Mouse (Mus musculus): ENCODE measurements at regions not wholly inside any gene's neighbourhood (a gene's known extent, or its start where the extent isn't known, plus 50 kb on each side); places are given as distances from the start of the nearest gene placed in this dataset.
A peak's percentile ranks its signal among the peaks of the same experiment; 100 is the strongest.

DNA sequence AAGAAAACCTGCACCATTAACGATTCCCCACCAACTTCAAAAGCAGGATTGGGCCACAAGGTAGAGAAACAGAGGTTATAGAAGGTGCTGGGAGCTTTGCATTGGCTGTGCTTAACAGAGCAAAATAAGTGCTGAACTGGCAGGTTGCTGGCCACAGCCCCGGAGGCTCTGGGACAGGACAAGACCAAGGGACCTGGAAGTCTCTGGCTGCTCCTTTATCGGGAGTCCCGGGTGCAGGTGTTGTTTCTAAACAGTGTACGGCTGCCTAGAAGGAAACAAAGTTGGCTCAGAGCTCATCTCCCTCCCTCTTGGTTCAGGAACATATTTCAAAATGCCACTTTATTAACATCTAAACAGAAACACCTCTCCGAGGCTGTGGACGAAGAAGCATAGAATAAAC lies 2250.0 kb upstream of the Gm7489 start:
- no peak overlapping the region for H3K4me2 ChIP-seq
- no peaks in the 10 kb centered on the region for H3K4me1 ChIP-seq (replicated peaks; ENCODE audit: control insufficient read depth, insufficient read depth, low read length)
- whole genome bisulfite sequencing = 69% methylated on average over 7 of the region's 7 CpGs
- H3K9ac ChIP-seq (ENCODE audit: low read depth, low read length) = no peak overlapping the region
- no peaks in the 10 kb centered on the region for H3K27me3 ChIP-seq (replicated peaks; ENCODE audit: control insufficient read depth, insufficient read depth, low read length)
- no peaks in the 10 kb centered on the region for H3K9me3 ChIP-seq (ENCODE audit: control insufficient read depth, low read length)
- no peak overlapping the region for H3K27ac ChIP-seq (ENCODE audit: low read depth, low read length)
- ATAC-seq (replicated peaks; ENCODE audit: low FRiP score) (no peak), DNase-seq (ENCODE audit: low spot score) (no peak)
- no peaks in the 10 kb centered on the region for H3K36me3 ChIP-seq (ENCODE audit: control insufficient read depth, insufficient read depth, low read length)
- no peak overlapping the region for H3K4me3 ChIP-seq (ENCODE audit: low read depth, low read length)

DNA sequence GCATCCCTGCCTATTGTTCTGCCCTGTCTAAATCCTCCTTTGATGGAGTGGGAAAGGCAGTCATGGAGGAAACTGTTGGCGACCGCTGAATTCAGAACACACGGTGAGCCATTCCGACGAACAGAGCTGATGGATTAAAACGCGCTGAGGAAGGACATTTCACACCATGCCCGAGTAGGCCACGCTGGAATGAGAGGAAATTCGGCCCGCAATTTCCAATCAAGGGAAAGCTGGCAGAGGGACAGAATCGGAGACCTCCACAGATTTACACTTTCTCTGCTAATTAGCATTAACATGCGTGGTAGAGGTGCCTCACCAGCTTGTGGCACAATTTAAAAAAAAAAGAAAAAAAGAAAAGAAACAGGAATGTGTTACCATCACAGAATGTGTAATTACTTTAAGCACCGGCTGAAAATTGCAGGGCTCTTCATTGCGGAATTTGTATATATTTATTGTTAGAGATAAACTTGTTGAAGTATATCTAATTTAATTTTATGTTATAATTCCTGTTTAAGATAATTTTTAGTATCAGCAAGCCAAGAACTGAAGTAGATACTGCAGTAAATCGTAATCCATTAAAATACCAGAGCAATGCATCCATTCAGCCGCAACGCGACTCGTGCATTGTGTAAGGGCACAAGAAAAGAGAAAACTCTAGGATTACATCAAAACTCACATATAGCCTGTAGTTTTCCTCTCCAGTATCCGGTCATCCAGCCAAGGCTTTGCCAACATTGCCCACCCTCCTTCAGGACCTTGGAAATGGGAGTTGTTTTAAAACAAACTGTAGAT lies 2249.4 kb upstream of the Gm7489 start:
- no peak overlapping the region for H3K4me3 ChIP-seq (ENCODE audit: low read depth, low read length)
- WGBS = 60% methylated on average over 21 of the region's 21 CpGs
- no peaks in the 10 kb centered on the region for H3K27me3 ChIP-seq (replicated peaks; ENCODE audit: control insufficient read depth, insufficient read depth, low read length)
- no peaks in the 10 kb centered on the region for H3K9me3 ChIP-seq (ENCODE audit: control insufficient read depth, low read length)
- no peak overlapping the region for H3K27ac ChIP-seq (ENCODE audit: low read depth, low read length)
- H3K36me3 ChIP-seq (ENCODE audit: control insufficient read depth, insufficient read depth, low read length) = no peaks in the 10 kb centered on the region
- no peak overlapping the region for H3K4me2 ChIP-seq
- no peaks in the 10 kb centered on the region for H3K4me1 ChIP-seq (replicated peaks; ENCODE audit: control insufficient read depth, insufficient read depth, low read length)
- H3K9ac ChIP-seq (ENCODE audit: low read depth, low read length) = no peak overlapping the region
- DNase-seq (ENCODE audit: low spot score) (no peak), ATAC-seq (replicated peaks; ENCODE audit: low FRiP score) (no peak)

DNA sequence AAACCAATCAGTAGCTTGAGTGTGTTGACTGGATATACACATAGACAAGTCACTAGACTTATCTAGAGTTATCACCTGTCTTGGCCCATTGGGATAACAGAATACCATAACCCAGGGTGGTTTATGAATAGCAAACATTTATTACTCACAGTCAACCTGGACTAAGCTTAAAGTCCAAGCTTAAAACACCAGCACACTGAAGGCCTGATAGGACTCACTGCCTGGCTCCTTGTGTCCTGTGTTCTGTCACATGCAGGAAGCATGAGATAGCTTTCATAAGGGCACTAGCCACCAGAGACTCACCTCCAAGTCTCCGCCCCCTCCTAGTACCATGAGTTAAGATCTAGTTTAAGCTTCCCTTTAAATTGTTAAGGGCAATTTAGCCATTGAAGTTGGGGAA lies 2247.1 kb upstream of the Gm7489 start:
- no peak overlapping the region for H3K4me2 ChIP-seq
- DNase-seq (ENCODE audit: low spot score) (no peak), ATAC-seq (replicated peaks; ENCODE audit: low FRiP score) (no peak)
- no peaks in the 10 kb centered on the region for H3K4me1 ChIP-seq (replicated peaks; ENCODE audit: control insufficient read depth, insufficient read depth, low read length)
- no peak overlapping the region for H3K27ac ChIP-seq (ENCODE audit: low read depth, low read length)
- H3K9ac ChIP-seq (ENCODE audit: low read depth, low read length) = no peak overlapping the region
- no peaks in the 10 kb centered on the region for H3K9me3 ChIP-seq (ENCODE audit: control insufficient read depth, low read length)
- no peak overlapping the region for H3K4me3 ChIP-seq (ENCODE audit: low read depth, low read length)
- H3K36me3 ChIP-seq (ENCODE audit: control insufficient read depth, insufficient read depth, low read length) = no peaks in the 10 kb centered on the region
- WGBS = 81% methylated on average over 1 of the region's 1 CpGs
- no peaks in the 10 kb centered on the region for H3K27me3 ChIP-seq (replicated peaks; ENCODE audit: control insufficient read depth, insufficient read depth, low read length)

DNA sequence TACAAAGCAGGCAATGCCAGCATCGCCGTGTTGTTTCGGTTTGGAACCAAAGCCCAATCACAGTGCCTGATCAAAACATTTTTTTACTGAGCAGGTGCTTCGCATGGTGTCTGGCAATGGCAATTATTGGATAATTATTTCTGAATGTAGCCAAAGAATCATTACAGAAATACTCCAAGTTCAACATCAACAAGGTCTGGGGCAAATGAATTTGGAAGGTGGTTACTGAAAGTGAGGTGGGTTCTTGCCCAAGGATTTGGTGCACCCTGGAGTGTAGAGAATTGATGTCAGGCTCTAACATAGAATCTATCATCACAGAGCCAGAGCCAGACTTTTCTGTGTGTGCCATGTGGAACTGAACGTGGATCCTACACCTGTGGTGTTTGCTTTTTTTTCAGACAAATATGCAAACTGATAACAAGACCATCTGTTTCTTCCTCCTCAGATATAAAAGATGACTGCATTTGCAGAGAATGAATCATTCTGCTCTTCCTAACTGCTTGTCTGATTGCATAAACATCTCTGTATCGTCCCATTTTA lies 2240.9 kb upstream of the Gm7489 start:
- no peaks in the 10 kb centered on the region for H3K9me3 ChIP-seq (ENCODE audit: control insufficient read depth, low read length)
- H3K9ac ChIP-seq (ENCODE audit: low read depth, low read length) = no peak overlapping the region
- no peaks in the 10 kb centered on the region for H3K4me1 ChIP-seq (replicated peaks; ENCODE audit: control insufficient read depth, insufficient read depth, low read length)
- H3K4me2 ChIP-seq = no peak overlapping the region
- H3K4me3 ChIP-seq (ENCODE audit: low read depth, low read length) = no peak overlapping the region
- H3K27ac ChIP-seq (ENCODE audit: low read depth, low read length) = no peak overlapping the region
- ATAC-seq (replicated peaks; ENCODE audit: low FRiP score) (no peak), DNase-seq (ENCODE audit: low spot score) (no peak)
- no peaks in the 10 kb centered on the region for H3K27me3 ChIP-seq (replicated peaks; ENCODE audit: control insufficient read depth, insufficient read depth, low read length)
- WGBS = 81% methylated on average over 6 of the region's 6 CpGs
- H3K36me3 ChIP-seq (ENCODE audit: control insufficient read depth, insufficient read depth, low read length) = no peaks in the 10 kb centered on the region

DNA sequence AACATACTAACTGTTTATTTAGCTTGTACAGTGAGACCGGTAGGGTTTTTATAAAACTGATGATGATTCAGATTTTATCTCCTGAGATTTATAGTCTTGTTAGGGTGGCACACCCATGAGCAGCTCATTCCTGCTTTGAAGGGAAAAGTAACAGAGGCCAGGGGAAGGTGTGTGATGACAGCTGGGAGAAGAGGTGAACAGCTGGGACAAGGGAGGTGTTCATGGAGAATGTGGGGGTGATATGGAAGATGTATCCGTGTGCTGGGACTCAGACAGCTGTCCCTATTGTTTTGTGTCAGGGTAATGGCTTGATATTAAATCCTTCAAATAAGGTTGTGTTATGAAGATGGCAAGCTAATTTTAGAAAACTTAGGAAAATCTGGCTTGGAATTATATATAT lies 2238.4 kb upstream of the Gm7489 start:
- H3K4me1 ChIP-seq (replicated peaks; ENCODE audit: control insufficient read depth, insufficient read depth, low read length) = no peaks in the 10 kb centered on the region
- DNase-seq (ENCODE audit: low spot score) (no peak), ATAC-seq (replicated peaks; ENCODE audit: low FRiP score) (no peak)
- H3K9me3 ChIP-seq (ENCODE audit: control insufficient read depth, low read length) = no peaks in the 10 kb centered on the region
- H3K9ac ChIP-seq (ENCODE audit: low read depth, low read length) = no peak overlapping the region
- no peak overlapping the region for H3K4me3 ChIP-seq (ENCODE audit: low read depth, low read length)
- no peak overlapping the region for H3K4me2 ChIP-seq
- H3K36me3 ChIP-seq (ENCODE audit: control insufficient read depth, insufficient read depth, low read length) = no peaks in the 10 kb centered on the region
- 78% methylated on average over 2 of the region's 2 CpGs for WGBS
- no peak overlapping the region for H3K27ac ChIP-seq (ENCODE audit: low read depth, low read length)
- no peaks in the 10 kb centered on the region for H3K27me3 ChIP-seq (replicated peaks; ENCODE audit: control insufficient read depth, insufficient read depth, low read length)

DNA sequence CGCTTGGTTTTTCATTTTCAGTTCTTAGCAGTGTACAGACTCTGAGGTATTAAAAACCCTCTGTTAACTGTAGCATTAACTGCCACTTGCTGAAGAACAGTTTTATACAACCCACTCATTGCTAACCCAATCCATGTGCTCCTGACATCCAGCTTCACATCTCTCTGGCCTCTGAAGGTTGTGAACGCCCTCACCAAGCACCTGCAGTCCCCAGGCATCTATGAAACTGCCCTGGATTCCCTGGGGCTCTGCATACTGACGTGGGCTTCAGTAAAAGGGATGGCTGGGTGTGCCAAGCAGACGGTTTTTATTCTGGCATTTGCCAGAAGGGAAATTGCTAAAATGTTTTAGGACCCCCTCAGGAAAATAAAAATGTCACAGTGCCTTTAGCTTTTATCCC lies 2232.2 kb upstream of the Gm7489 start:
- H3K9ac ChIP-seq (ENCODE audit: low read depth, low read length) = no peak overlapping the region
- no peak for DNase-seq (ENCODE audit: low spot score)
- no peak overlapping the region for H3K27ac ChIP-seq (ENCODE audit: low read depth, low read length)
- WGBS = 56% methylated on average over 4 of the region's 4 CpGs
- no peaks in the 10 kb centered on the region for H3K36me3 ChIP-seq (ENCODE audit: control insufficient read depth, insufficient read depth, low read length)
- H3K4me3 ChIP-seq (ENCODE audit: low read depth, low read length) = no peak overlapping the region
- no peak for ATAC-seq (replicated peaks; ENCODE audit: low FRiP score)
- no peak overlapping the region for H3K4me2 ChIP-seq
- no peaks in the 10 kb centered on the region for H3K4me1 ChIP-seq (replicated peaks; ENCODE audit: control insufficient read depth, insufficient read depth, low read length)
- no peaks in the 10 kb centered on the region for H3K27me3 ChIP-seq (replicated peaks; ENCODE audit: control insufficient read depth, insufficient read depth, low read length)
- peaks cover 2% of the 10 kb centered on the region; the same call in 1 of the 2 replicates for H3K9me3 ChIP-seq (ENCODE audit: control insufficient read depth, low read length)

DNA sequence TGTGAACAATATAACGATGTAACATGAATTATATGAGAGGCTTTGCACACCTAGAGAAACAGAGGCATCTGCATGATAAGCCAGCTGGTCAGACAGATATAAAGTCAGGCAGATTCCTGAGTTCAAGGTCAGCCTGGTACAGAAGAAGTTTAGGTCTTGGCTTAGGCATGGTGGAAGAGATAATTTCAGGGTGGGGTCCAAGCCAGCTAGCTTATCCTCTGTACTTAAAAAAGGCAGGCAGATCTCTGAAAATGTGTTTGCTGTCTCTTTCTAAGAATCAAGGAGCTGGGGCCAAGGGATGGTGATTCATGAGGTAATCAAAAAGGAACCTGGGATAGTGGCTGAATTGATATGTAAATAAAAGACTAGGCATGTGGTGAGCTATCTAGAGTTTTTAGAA lies 2227.1 kb upstream of the Gm7489 start:
- 0 out of 2 replicates have a peak, but pooled peaks have one; percentile 53 for ATAC-seq (replicated peaks; ENCODE audit: low FRiP score)
- Histone ChIP-seq H3K4me1 (replicated peaks; ENCODE audit: control insufficient read depth, insufficient read depth, low read length) (no peaks in the 10 kb centered on the region), H3K36me3 (ENCODE audit: control insufficient read depth, insufficient read depth, low read length) (no peaks in the 10 kb centered on the region), H3K4me2 (no peak overlapping the region), H3K27ac (ENCODE audit: low read depth, low read length) (no peak overlapping the region), H3K4me3 (ENCODE audit: low read depth, low read length) (no peak overlapping the region), H3K9me3 (ENCODE audit: control insufficient read depth, low read length) (peaks cover 5% of the 10 kb centered on the region; the same call in 1 of the 2 replicates), H3K9ac (ENCODE audit: low read depth, low read length) (no peak overlapping the region), H3K27me3 (replicated peaks; ENCODE audit: control insufficient read depth, insufficient read depth, low read length) (no peaks in the 10 kb centered on the region)
- no peak for DNase-seq (ENCODE audit: low spot score)
- WGBS = 71% methylated on average over 1 of the region's 1 CpGs

DNA sequence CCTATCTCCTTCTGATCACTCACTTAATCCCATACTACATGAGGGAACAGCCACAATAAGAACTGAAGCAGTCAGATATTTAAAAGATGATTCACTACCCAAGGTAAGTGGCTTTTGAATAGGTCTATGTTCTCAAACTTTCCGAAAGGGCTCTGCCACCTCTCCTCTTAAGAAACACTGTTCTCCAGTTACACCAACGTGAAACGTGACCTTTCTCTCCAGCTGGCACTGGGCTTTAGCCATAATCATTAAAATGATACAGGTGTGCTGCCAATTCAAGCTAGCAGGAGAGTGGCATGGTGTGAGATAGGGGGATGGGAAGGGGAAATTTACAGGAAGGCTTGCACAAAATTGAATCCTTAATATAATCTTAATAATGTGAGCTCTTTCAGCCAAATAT lies 2216.4 kb upstream of the Gm7489 start:
- no peaks in the 10 kb centered on the region for H3K36me3 ChIP-seq (ENCODE audit: control insufficient read depth, insufficient read depth, low read length)
- ATAC-seq (replicated peaks; ENCODE audit: low FRiP score) (no peak), DNase-seq (ENCODE audit: low spot score) (no peak)
- no peak overlapping the region for H3K9ac ChIP-seq (ENCODE audit: low read depth, low read length)
- 72% methylated on average over 3 of the region's 3 CpGs for WGBS
- no peaks in the 10 kb centered on the region for H3K27me3 ChIP-seq (replicated peaks; ENCODE audit: control insufficient read depth, insufficient read depth, low read length)
- H3K4me1 ChIP-seq (replicated peaks; ENCODE audit: control insufficient read depth, insufficient read depth, low read length) = no peaks in the 10 kb centered on the region
- H3K9me3 ChIP-seq (ENCODE audit: control insufficient read depth, low read length) = no peaks in the 10 kb centered on the region
- H3K4me3 ChIP-seq (ENCODE audit: low read depth, low read length) = no peak overlapping the region
- H3K4me2 ChIP-seq = no peak overlapping the region
- no peak overlapping the region for H3K27ac ChIP-seq (ENCODE audit: low read depth, low read length)

Measured in liver, embryonic 11.5 days (tissue).